Comparison of ENCODE assay signal across 12 mouse cellular contexts in the genomic region with DNA sequence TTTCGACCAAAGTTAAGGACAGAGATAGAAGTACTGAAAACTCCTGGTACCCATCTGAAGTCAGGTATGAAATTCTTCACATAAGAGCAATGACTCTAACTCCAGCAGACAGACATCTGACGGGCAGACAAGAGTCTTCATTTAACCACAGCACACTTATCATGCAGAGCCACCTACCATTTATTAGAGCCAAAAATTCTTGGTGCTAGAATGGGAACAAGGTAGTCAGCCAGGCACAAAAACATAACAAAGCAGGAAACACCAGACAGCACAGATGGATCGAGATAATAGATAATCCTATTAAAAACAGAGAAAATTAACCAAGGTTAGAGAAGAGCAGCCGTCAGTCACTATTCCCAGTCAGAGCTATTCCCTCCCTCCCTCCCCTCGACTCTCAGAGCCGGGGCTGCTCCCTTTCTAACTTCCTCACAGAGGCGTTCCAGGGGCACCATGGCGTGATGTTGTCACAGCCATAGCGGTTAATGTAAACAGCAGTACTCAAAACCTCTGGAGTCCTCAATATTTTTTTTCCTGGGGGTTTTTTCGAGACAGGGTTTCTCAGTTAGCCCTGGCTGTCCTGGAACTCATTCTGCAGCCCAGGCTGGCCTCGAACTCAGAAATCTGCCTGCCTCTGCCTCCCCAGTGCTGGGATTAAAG. TPM values are rescaled to one million over a fixed set of nuclear protein-coding genes. Genes with fewer than 3 reads are reported as not detected.
DNase-seq lines count a peak whose midpoint lies in the region; ATAC-seq and TF ChIP-seq lines count a peak whose summit lies in the region.
"Had no signal": no experiment of that assay in that cellular context is flagged by ENCODE, and none has a peak within 500 bp of the region (broad histone marks: within the 10 kb centered on the region; RNA-seq: fewer than 3 reads in every experiment).

No protein-coding gene starts in this region.

- DNase-seq in kidney, adult 9 months, result peak; percentile 37
- no peak for DNase-seq in kidney, postnatal 4 days
- DNase-seq in CH12.LX (ENCODE audit: extremely low read depth), result no peak
- DNase-seq in cerebellum, adult 9-11 months, result no peak
- no peak for DNase-seq in adrenal gland, postnatal 14 days
- DNase-seq: adrenal gland, postnatal 10 days; gastrocnemius, postnatal 36 days; spleen, adult 18-20 months; thymus, postnatal 14 days had no signal

- no peak overlapping the region for H3K9ac ChIP-seq in CH12.LX (ENCODE audit: insufficient read depth, low read depth)
- no peak overlapping the region for H3K9ac ChIP-seq in forebrain, embryonic 16.5 days (replicated peaks; ENCODE audit: low read depth, low read length)
- H3K9ac ChIP-seq: midbrain, embryonic 15.5 days had no signal

- no peak for TF ChIP-seq POLR2A in CH12.LX (IDR thresholded peaks at IDR 0.05; ENCODE audit: low read depth, low read length)

- no peak overlapping the region for H3K4me3 ChIP-seq in CH12.LX (replicated peaks in 1 of 3; ENCODE audit: low read depth in 2 of 3, low read length in 2 of 3, poor library complexity in 1 of 3)
- peak overlapping the region; percentile 95 for H3K4me3 ChIP-seq in E14TG2a.4 (replicated peaks; ENCODE audit: low read length)
- no peak overlapping the region for H3K4me3 ChIP-seq in forebrain, embryonic 16.5 days (replicated peaks; ENCODE audit: low read length)
- H3K4me3 ChIP-seq: midbrain, embryonic 15.5 days had no signal

- peaks cover 64% of the 10 kb centered on the region for H3K79me2 ChIP-seq in CH12.LX (replicated peaks; ENCODE audit: control insufficient read depth, extremely low read depth, insufficient read depth, poor library complexity, severe bottlenecking)

- H3K27ac ChIP-seq in CH12.LX (ENCODE audit: insufficient read depth, low read depth), result no peak overlapping the region
- no peak overlapping the region for H3K27ac ChIP-seq in forebrain, embryonic 16.5 days (ENCODE audit: low read length)
- H3K27ac ChIP-seq: midbrain, embryonic 15.5 days had no signal

- H3K4me2 ChIP-seq in CH12.LX (ENCODE audit: insufficient read depth, low read depth, poor library complexity, severe bottlenecking), result peak overlapping the region; percentile 38; the same call in 1 of the 2 replicates
- peak overlapping the region; percentile 25 for H3K4me2 ChIP-seq in forebrain, embryonic 16.5 days (ENCODE audit: low read length)

- TF ChIP-seq CTCF in CH12.LX (conservative IDR thresholded peaks at IDR 0.05 in 1 of 2, IDR thresholded peaks at IDR 0.05 in 1 of 2; ENCODE audit: low read depth in 2 of 2, low read length in 2 of 2) (no peak), E14TG2a.4 (conservative IDR thresholded peaks at IDR 0.05; ENCODE audit: low read length) (no peak)

- peaks cover 31 to 44% of the 10 kb centered on the region in 2 experiments for H3K36me3 ChIP-seq in CH12.LX (replicated peaks in 1 of 2; ENCODE audit: control insufficient read depth in 1 of 2, insufficient read depth in 1 of 2, low read length in 1 of 2)
- peaks cover 64% of the 10 kb centered on the region for H3K36me3 ChIP-seq in E14TG2a.4 (ENCODE audit: insufficient read depth, low read length)
- peaks cover 6% of the 10 kb centered on the region for H3K36me3 ChIP-seq in forebrain, embryonic 16.5 days (ENCODE audit: control insufficient read depth, insufficient read depth)

- dilution Hi-C loops in CH12.LX (cut with MboI; ENCODE audit: extremely low pct_ligation_motif_present, extremely low pct_unique_long_range_greater_than_20kb, low sequenced_read_pairs), result no loop called here

- no peak for TF ChIP-seq EP300 in CH12.LX (IDR thresholded peaks at IDR 0.05; ENCODE audit: low read length)

- H3K27me3 ChIP-seq in CH12.LX (replicated peaks) (no peaks in the 10 kb centered on the region), E14TG2a.4 (ENCODE audit: insufficient read depth, low read length) (no peaks in the 10 kb centered on the region)
- no peaks in the 10 kb centered on the region for H3K27me3 ChIP-seq in forebrain, embryonic 16.5 days (replicated peaks; ENCODE audit: control insufficient read depth, insufficient read depth, low read length)
- H3K27me3 ChIP-seq: midbrain, embryonic 15.5 days had no signal

- no peak for ATAC-seq in forebrain, embryonic 16.5 days
- ATAC-seq: midbrain, embryonic 15.5 days had no signal

- no peaks in the 10 kb centered on the region for H3K9me3 ChIP-seq in CH12.LX (replicated peaks; ENCODE audit: low read length)
- no peaks in the 10 kb centered on the region for H3K9me3 ChIP-seq in E14TG2a.4 (ENCODE audit: low read length)
- H3K9me3 ChIP-seq in forebrain, embryonic 16.5 days (ENCODE audit: control insufficient read depth, low read length), result no peaks in the 10 kb centered on the region
- H3K9me3 ChIP-seq: midbrain, embryonic 15.5 days had no signal

- 63% methylated on average over 11 of the region's 11 CpGs for WGBS in forebrain, embryonic 16.5 days

- in situ Hi-C loops in CH12.LX (cut with MboI; ENCODE audit: low pct_ligation_motif_present, low pct_unique_long_range_greater_than_20kb, low sequenced_read_pairs), result loop anchor here (10.0 kb wide), 1 partner anchor 168 kb away; no protein-coding TSS in a partner anchor

- TF ChIP-seq RAD21 in CH12.LX (IDR thresholded peaks at IDR 0.05; ENCODE audit: low read depth, low read length), result no peak

- peaks cover 0 to 48% of the 10 kb centered on the region in 2 experiments; a peak in 3 of 4 replicates for H3K4me1 ChIP-seq in CH12.LX (ENCODE audit: control insufficient read depth in 1 of 2, insufficient read depth in 2 of 2)
- peaks cover 72% of the 10 kb centered on the region for H3K4me1 ChIP-seq in E14TG2a.4 (replicated peaks; ENCODE audit: low read depth, low read length)
- H3K4me1 ChIP-seq in forebrain, embryonic 16.5 days (replicated peaks; ENCODE audit: control insufficient read depth, insufficient read depth, low read length), result peaks cover 22% of the 10 kb centered on the region

TF ChIP-seq in CH12.LX, 34 proteins besides CTCF, POLR2A, EP300 and RAD21:
- TF ChIP-seq MXI1 (IDR thresholded peaks at IDR 0.05; ENCODE audit: low read depth, low read length) (no peak), GABPA (IDR thresholded peaks at IDR 0.05; ENCODE audit: insufficient replicate concordance, low read depth, low read length) (no peak), ZKSCAN1 (IDR thresholded peaks at IDR 0.05; ENCODE audit: borderline replicate concordance, low read depth, low read length) (no peak), UBTF (IDR thresholded peaks at IDR 0.05; ENCODE audit: low read depth, low read length) (no peak), JUND (conservative IDR thresholded peaks at IDR 0.05; ENCODE audit: low read depth, low read length) (no peak), HCFC1 (IDR thresholded peaks at IDR 0.05; ENCODE audit: low read depth, low read length) (no peak), E2F4 (IDR thresholded peaks at IDR 0.05; ENCODE audit: insufficient replicate concordance, low read depth, low read length) (no peak), USF2 (conservative IDR thresholded peaks at IDR 0.05; ENCODE audit: low read depth, low read length) (no peak), MAZ (IDR thresholded peaks at IDR 0.05; ENCODE audit: low read depth, low read length) (no peak), TCF12 (IDR thresholded peaks at IDR 0.05; ENCODE audit: low read depth, low read length) (no peak), NELFE (IDR thresholded peaks at IDR 0.05; ENCODE audit: low read depth, low read length) (no peak), TBP (conservative IDR thresholded peaks at IDR 0.05; ENCODE audit: low read depth, low read length) (no peak), MAFK (IDR thresholded peaks at IDR 0.05; ENCODE audit: insufficient replicate concordance, low read length) (no peak), CHD1 (IDR thresholded peaks at IDR 0.05; ENCODE audit: low read depth, low read length) (no peak), RCOR1 (conservative IDR thresholded peaks at IDR 0.05; ENCODE audit: low read depth, low read length) (no peak), JUN (IDR thresholded peaks at IDR 0.05; ENCODE audit: insufficient read depth, low read depth, low read length) (no peak), ZC3H11A (IDR thresholded peaks at IDR 0.05; ENCODE audit: low read depth, low read length) (no peak), MEF2A (IDR thresholded peaks at IDR 0.05; ENCODE audit: borderline replicate concordance, low read depth, low read length) (no peak)

RNA-seq across cellular contexts. Expression of a gene that starts 3.1 kb away (rescaled TPM):
- total RNA-seq in CH12.LX (2012; rRNA removed) (195 and 214 TPM in 2 replicates), CH12.LX (2014; rRNA removed) (234 and 274 TPM in 2 replicates)
- 241 and 248 TPM in 2 replicates for polyA plus RNA-seq in CH12.LX (2012; ENCODE audit: insufficient read length, low read depth)
- polyA plus RNA-seq in forebrain, embryonic 16.5 days (2015; fragmentation: Nextera tagmentation; extraction: Ambion mirVana), result 497 and 550 TPM in 2 replicates
- total RNA-seq in adrenal gland, postnatal 14 days (2021), result 151 and 154 TPM in 2 replicates

RNA-seq across cellular contexts. Expression of a gene that starts 10.4 kb away (rescaled TPM):
- total RNA-seq in CH12.LX (2012; rRNA removed) (2,766 and 3,118 TPM in 2 replicates), CH12.LX (2014; rRNA removed) (2,652 and 2,996 TPM in 2 replicates)
- 774 and 1,002 TPM in 2 replicates for polyA plus RNA-seq in CH12.LX (2012; ENCODE audit: insufficient read length, low read depth)
- polyA plus RNA-seq in forebrain, embryonic 16.5 days (2015; fragmentation: Nextera tagmentation; extraction: Ambion mirVana), result 414 and 460 TPM in 2 replicates
- 705 and 913 TPM in 2 replicates for total RNA-seq in adrenal gland, postnatal 14 days (2021)
